Mouse (Mus musculus): ENCODE results near the gene Tnik.
A peak's percentile ranks its signal among the peaks of the same experiment; 100 is the strongest.

Tnik gene

GRCm38 (mm10) chr3:28263002-28263947 lies at the start of gene Tnik:
Tnik (plus strand) TSS chr3:28263214.
- DNase-seq (ENCODE audit: low spot score in 2 of 2), result peak; percentile 74 to 80

GRCm38 (mm10) chr3:28214886-28215311 lies 48.1 kb upstream of the Tnik start:
- DNase-seq (ENCODE audit: low spot score in 2 of 2), result no peak

DNA sequence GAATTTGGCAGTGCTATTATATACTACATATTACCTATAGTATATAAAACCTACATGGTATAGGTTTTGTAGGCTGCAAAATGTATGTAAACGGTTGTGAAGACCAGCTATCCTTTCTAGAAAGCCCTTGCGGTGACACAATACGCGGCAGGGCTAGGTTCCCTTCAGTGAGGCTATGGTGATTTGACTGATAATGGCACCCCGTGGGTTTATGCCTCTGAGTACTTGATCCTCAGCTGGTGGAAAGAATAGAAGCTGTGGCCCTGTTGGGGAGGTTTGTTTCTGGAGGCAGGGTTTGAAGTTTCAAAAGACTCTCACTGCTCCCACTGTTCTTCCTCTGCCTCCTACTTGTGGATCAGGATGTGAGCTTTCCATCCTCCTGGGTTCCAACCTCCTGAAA lies 46.0 kb upstream of the Tnik start:
- DNase-seq (ENCODE audit: low spot score in 2 of 2), result no peak

DNA sequence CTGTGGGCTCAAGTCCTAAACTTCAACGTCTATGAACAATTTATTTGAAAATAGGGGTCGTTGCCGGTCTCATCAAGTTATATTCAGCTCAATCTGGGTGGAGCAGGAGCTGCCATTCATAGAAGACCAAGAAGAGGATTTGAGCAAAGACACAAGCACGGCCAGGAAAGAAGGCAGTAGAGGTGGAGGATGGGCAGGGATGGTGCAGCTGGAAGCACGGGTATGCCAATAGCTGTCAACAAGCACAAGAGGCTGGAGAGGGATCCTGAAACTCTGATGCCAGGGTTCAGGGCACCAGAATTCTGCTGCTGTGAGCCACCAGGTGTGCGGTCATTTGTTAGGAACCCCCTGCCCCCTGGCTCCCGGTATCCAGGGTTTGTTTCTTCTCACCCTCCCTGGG lies 43.5 kb upstream of the Tnik start:
- DNase-seq (ENCODE audit: low spot score in 2 of 2), result no peak

DNA sequence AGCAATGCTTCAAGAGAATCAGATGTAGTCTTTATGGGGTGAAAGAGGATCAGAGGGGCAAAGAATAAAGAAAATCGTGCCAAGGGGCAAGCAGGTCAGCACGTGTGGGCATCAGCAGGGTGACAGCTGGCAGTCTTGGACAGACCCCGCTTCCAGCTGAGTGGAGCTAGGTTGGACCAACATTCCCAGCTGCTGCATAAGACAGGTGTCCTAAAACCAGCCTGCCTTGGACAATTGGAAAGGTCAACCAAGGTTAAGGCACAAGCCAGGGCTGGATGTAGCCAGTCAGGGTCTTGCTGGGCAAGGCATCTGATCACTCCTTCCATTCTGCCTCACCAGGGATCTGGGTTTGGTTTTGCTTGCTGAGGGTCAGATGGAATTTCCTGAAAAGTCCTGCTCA lies 43.0 kb upstream of the Tnik start:
- no peak for DNase-seq (ENCODE audit: low spot score in 2 of 2)

DNA sequence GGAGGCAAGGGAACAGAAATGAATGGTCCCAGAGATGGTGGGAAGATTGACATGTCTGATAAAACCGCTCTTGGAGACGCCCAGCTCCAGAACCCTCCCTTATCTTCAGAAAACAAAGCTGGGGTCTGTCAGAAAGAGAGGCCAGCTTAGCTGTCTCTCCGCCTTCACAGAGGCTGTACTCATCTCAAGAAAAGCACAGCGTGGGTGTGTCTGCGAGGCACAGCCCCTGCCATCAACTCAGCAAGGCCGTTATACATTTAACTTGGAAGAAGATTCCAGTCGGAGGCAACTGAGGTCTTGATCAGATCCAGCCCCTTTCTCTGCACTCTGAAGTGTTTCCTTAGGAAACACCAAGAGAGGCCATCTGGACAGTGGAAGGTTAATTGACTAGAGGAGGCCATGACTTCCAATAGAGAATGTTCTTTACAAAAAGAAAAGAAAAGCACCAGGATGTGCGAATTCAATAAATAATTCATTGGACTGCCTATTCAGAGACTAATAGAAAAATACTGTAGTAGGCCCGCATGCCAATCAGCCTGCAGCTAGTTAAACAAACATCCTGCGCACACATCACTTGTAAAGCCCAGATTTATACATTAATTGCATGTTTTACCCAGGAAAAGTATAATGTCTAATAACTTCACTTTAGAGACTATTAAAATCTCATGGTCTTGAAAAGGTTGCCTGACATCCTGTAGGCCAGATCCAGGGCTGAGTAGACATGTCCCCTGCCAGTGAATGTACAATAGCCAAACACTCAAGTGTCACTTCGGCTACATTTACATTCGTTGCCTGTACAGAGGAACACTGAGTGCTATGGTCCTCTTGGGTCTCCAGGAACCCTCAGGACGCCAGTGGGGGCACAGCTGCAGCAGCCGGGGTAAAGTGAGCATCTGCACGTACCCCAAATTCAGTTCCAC lies 38.3 kb upstream of the Tnik start:
- no peak for DNase-seq (ENCODE audit: low spot score in 2 of 2)

- DNase-seq (ENCODE audit: low spot score in 2 of 2), result no peak
These were observed 37.6 kb upstream of the Tnik start for GRCm38 (mm10) chr3:28225357-28225905.

DNA sequence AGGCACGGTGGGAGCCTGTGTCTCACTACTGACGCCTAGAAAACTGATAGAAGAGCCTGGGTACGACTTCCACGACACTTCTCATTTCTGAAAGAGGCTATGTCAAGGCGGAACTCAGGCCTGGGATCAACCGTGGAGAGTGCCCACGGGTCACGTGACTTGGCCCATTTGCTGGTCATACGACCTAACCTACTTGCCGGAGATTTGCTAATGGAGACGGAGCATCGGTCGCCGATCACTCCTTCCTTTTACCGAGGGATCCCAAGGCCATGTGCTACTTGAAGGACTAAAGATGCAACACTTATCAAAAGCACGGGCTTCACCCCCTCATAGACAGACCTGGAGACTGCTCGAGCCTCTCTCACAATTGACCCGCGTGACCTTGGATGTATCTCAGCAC lies 36.8 kb upstream of the Tnik start:
- no peak for DNase-seq (ENCODE audit: low spot score in 2 of 2)

GRCm38 (mm10) chr3:28228930-28229329 lies 34.1 kb upstream of the Tnik start:
- DNase-seq (ENCODE audit: low spot score in 2 of 2), result no peak

DNA sequence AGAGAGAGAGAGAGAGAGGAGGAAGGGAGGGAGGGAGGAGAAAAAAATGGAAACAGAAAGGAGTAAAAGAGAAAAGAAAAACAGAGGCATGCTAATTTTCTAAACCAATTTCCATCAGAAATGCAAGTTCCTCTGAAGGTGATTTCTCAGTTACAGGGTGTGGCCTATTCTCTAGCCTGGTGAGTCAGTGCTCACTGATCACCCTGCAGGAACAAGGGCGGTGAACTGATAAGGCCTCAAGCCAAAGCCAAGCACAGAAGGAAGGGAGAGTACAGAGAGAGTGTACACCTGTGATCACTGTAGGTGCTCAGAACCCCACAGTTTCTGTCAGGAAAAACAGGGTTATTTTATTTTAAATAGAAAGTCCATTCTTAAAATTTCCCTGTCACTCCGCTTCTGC lies 33.5 kb upstream of the Tnik start:
- DNase-seq (ENCODE audit: low spot score in 2 of 2), result no peak

- no peak for DNase-seq (ENCODE audit: low spot score in 2 of 2)
These were observed 30.1 kb upstream of the Tnik start for GRCm38 (mm10) chr3:28232885-28233284.

DNA sequence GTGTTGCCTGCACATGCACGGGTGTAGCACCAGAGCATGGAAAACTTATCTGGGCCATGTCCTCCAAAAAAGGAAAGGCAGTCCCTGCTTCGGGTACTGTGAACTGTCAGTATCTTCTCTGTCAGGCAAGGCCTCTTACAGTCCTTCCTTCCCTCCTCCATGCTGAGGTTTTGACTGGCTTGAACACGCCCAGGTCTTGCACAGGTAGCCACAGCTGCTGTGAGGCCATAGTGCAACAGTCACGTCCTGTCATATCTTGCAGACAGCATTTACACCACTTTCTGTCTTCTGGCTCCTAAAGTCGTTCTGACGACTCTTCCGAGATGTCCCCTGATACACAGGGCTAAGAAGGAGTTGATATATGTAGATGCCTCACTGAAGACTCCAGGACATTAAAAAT lies 28.8 kb upstream of the Tnik start:
- DNase-seq (ENCODE audit: low spot score in 2 of 2), result no peak

GRCm38 (mm10) chr3:28236689-28237088 lies 26.3 kb upstream of the Tnik start:
- no peak for DNase-seq (ENCODE audit: low spot score in 2 of 2)

DNA sequence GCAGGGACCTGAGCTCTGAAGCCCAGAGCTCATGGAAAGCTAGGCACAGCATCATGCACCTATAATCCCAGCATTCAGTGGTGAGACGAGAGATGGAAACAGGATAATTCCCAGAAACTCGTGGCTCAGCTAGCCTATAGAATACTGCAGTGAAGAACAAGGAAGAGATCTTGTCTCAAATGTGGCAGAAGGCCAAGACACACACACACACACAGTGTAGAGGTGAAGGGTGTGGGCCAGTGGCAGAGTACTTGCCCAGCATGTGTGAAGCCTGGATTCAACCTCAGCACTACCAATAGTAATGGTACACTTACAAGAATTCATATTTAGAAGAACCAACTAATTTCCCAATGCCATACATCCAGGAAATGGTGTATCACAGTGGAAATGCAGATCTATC lies 24.9 kb upstream of the Tnik start:
- DNase-seq (ENCODE audit: low spot score in 2 of 2), result no peak

DNA sequence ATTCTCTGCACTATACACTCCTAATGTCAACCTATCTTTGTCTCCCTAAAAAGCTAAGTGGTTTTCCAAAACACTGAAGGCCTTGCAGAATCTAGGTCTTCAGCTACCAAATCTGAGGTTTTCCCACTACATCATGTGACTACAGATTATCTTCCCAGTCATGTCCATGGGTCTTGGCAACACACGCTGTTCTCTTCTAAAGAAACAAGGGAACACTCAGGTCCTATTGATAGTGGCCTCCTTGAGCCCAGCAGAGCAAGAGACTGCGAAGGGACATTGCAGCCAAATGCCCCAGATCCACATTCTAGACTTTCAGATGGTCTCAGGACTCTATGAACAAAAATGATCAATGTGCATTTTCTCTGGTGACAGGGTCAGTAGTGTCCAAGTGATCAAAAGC lies 20.5 kb upstream of the Tnik start:
- no peak for DNase-seq (ENCODE audit: low spot score in 2 of 2)

DNA sequence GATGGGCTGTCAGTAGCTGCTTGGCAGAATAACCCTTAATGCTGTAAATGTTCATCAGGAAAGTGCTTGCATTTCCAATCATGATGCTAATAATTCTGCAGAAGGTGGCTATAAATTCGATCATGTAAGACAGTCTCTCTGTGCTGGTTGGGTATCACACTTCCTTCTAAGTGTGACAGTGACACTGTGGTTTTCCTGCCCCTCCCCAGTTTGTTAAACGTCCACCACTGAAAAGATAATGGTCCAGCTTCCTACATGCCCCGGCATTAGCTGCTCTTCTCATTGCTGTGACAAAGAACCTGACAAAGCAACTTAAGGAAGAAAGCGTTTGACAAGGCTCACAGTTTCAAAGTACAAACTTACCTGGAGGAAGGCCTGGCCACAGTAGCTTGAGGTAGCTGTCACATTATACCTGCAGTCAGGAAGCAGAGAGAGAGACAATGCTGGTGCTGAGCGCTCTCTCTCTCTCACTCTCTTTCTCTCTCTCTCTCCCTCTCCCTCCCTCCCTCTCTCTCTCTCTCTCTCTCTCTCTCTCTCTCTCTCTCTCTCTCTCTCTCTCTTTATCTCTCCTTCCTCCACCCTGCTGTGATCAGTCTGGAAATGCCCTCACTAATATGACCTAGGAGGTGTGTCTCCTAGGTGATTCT lies 18.6 kb upstream of the Tnik start:
- no peak for DNase-seq (ENCODE audit: low spot score in 2 of 2)

- DNase-seq (ENCODE audit: low spot score in 2 of 2), result no peak
These were observed 14.6 kb upstream of the Tnik start for GRCm38 (mm10) chr3:28248255-28248957.

- no peak for DNase-seq (ENCODE audit: low spot score in 2 of 2)
These were observed 7.3 kb upstream of the Tnik start for GRCm38 (mm10) chr3:28255711-28256110.

DNA sequence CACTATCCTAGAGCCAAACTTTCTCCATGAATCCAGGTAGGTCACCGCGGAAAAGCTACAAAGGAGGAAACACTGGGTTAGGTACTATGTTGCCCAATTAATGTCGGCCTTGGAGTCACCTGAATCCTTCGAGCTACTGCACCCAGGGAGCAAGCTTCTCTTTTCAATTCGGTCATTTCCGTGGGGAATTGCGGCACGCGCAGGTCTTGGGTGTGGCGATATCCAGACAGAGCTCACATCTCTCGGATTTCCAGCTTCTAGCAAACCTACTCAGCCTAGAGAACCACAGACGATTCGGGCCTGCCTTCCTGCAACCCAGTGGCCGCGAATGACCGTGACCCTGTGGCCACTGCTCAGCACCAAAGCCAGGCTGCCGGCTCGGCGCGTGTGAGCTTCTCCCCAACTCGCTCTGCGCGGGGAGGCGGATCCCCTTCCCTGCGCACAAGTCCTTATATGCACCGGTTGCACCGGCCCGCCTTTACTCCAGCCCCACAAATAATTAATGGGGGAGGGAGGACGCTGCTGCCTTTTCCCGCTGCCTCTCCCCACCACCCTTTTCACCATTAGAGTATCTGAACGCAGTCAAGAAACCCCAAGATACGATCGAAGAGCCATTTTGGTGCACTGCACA lies 528 bp upstream of the Tnik start:
- peak; percentile 45 to 48 for DNase-seq (ENCODE audit: low spot score in 2 of 2)

DNA sequence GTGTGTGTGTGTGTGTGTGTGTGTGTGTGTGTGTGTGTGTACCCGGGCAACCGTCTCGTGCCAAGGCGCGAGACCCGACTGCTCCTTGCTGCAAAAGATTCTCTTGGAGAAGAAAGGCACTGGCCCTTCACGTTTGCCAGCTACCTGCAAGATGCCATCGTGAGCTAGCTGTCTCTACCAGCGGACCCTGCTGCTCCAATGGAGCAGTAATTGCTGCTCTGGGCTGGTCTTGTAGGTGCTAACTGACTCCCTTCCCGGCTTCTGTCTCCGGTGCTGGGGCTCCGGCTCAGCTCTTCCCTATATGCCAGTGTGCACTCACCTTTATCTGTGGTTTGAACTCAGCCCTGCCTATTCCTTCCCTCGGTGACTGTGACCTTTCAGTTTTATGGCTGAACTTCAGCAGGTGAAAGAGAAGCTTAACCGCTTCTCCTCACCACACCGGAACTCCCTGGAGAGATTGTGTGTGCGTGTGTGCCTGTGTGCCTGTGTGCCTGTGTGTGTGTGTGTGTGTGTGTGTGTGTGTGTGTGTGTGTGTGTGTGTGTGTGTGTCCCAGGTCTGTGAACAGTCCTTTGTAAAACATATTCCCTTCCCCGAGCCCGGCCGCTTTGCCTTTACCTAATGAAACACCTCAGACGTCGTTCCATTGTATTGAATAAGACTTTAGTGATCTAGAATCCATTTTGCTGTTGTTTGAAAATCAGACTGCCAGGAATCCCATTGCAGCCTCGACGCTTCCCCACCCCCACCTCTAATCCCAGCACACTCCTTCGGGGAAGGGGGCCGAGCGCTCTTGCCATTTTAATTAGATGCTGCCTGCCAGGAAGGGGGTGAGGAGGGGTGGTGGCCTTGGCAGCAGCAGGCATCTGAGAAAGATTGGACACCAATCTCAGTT lies 1.2 kb downstream of the Tnik start:
- peak; percentile 26 to 39 for DNase-seq (ENCODE audit: low spot score in 2 of 2)
